Mouse (Mus musculus) ES-Bruce4 (cell line): Measurements from ENCODE around the gene Plcg1. TPM values are rescaled to one million over a fixed set of nuclear protein-coding genes. Genes with fewer than 3 reads are reported as not detected.

Experiments
- H3K27ac ChIP-seq: 2 replicates; pipeline ENCODE4 v1.5.1; 2012; ENCODE audit warnings: low read length, inconsistent platforms; ENCODE audit not compliant: insufficient read depth
- H3K27me3 ChIP-seq: 2 replicates; pipeline ENCODE4 v1.6.1; 2012; ENCODE audit warnings: mild to moderate bottlenecking, low read length, inconsistent platforms; ENCODE audit not compliant: control insufficient read depth, poor library complexity, insufficient read depth, severe bottlenecking
- H3K36me3 ChIP-seq: 2 replicates; pipeline ENCODE4 v1.6.1; 2012; ENCODE audit warnings: inconsistent platforms, mild to moderate bottlenecking, low read length, moderate library complexity; ENCODE audit not compliant: control insufficient read depth, poor library complexity, insufficient read depth, severe bottlenecking
- H3K4me1 ChIP-seq: one replicate; pipeline ENCODE4 v1.8.1; 2011; ENCODE audit warnings: low read length; ENCODE audit not compliant: control insufficient read depth, insufficient read depth
- H3K4me3 ChIP-seq: 2 replicates; pipeline ENCODE4 v1.5.1; 2011; ENCODE audit warnings: low read depth, mild to moderate bottlenecking, low read length
- H3K9ac ChIP-seq: 2 replicates; pipeline ENCODE4 v1.6.1; 2012; ENCODE audit warnings: low read depth, mild to moderate bottlenecking, inconsistent platforms; ENCODE audit not compliant: poor library complexity, severe bottlenecking
- H3K9me3 ChIP-seq: replicated peaks from 2 replicates; pipeline ENCODE4 v1.6.1; 2012; ENCODE audit warnings: mild to moderate bottlenecking, low read length, inconsistent platforms; ENCODE audit not compliant: control insufficient read depth, poor library complexity, insufficient read depth, severe bottlenecking
- CTCF ChIP-seq: IDR thresholded peaks from one replicate; pipeline ENCODE4 v1.8.1; 2011; ENCODE audit warnings: low read depth, low read length
- EP300 ChIP-seq: IDR thresholded peaks from 2 replicates; pipeline ENCODE4 v1.6.1; 2011; ENCODE audit warnings: low read depth, low read length; ENCODE audit not compliant: insufficient read depth
- POLR2A ChIP-seq: IDR thresholded peaks from one replicate; pipeline ENCODE4 v1.8.1; 2011; ENCODE audit warnings: low read length; ENCODE audit not compliant: insufficient read depth
- polyA plus RNA-seq: library from polyadenylated mRNA; stranded (reverse); fragments of >200 nt; gene quantifications from 2 replicates; pipeline ENCODE4 v1.2.4, GENCODE M21; 2011; ENCODE audit warnings: low read depth; ENCODE audit not compliant: missing spikeins, insufficient read depth, insufficient read length

Plcg1 gene
- polyA plus RNA-seq, 1 experiment: 76.8 TPM

DNA sequence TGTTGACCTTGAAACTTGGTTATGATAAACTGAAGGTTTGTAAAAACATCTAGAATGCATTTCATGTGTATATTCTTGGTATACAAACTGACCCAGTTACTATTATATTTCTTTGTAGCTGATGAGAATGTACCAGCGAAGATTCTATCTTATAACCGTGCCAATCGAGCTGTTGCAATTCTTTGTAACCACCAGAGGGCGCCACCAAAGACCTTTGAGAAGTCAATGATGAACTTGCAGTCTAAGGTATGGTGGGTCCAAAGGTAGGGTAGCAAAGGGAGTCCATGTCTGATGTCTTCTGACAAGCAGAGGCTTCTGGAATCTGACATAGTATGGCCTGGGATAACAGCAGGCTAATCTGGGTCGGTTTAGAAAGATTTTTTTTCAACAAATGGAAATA lies 13.8 kb upstream of the Plcg1 start:
- H3K4me1 ChIP-seq: no peaks in the 10 kb centered on the region
- H3K27ac ChIP-seq: no peak overlapping the region
- H3K9me3 ChIP-seq: no peaks in the 10 kb centered on the region
- H3K36me3 ChIP-seq: peaks cover 64% of the 10 kb centered on the region
- H3K9ac ChIP-seq: no peak overlapping the region
- no peaks in the 10 kb centered on the region for H3K27me3 ChIP-seq
- TF ChIP-seq CTCF (peak; percentile 3), POLR2A (no peak), EP300 (no peak)
- H3K4me3 ChIP-seq: no peak overlapping the region

DNA sequence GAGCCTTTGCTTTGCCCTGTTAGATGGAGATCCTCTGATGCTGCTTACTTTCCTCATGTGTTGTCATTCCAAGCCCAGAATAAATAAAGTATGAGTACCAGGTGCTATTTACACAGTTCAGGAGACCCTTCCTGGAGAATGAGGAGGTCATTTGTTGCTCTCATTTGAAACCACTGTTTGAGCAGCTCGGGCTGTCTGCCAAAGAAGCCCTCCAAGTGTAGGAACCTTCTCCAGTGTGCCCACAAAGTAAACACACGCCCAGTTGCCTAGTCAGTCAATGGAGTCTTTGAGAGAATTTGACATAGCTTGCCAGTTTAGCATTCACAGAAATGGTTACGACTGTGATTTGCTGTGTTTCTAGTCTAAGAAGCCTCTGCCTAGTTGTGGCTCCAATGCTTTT lies 12.3 kb upstream of the Plcg1 start:
- Histone ChIP-seq H3K4me1 (no peaks in the 10 kb centered on the region), H3K9me3 (no peaks in the 10 kb centered on the region), H3K27ac (no peak overlapping the region), H3K4me3 (no peak overlapping the region), H3K9ac (no peak overlapping the region), H3K27me3 (no peaks in the 10 kb centered on the region), H3K36me3 (peaks cover 63% of the 10 kb centered on the region)
- TF ChIP-seq POLR2A (no peak), EP300 (no peak), CTCF (no peak)

DNA sequence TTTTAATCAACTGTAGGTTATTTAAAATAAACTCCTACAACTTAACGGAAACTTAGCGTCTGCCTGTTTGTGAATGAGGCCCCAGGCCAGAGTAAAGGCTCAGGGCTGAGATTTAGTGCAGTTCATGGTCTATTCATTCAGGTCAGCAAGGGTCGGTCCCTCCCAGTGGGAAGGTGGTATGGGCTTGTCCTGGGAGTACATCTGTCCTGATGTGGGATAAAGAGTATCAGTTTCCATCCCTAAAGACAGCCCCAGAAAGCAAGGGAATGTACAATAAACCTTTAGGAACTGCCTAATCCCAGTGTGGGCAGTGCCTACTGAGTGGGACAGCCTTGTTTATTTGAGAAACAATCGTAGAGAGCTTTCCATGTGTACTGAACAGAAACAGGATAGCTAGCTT lies 8.4 kb upstream of the Plcg1 start:
- TF ChIP-seq CTCF (no peak), POLR2A (no peak), EP300 (no peak)
- no peak overlapping the region for H3K4me3 ChIP-seq
- no peaks in the 10 kb centered on the region for H3K4me1 ChIP-seq
- H3K27ac ChIP-seq: no peak overlapping the region
- H3K36me3 ChIP-seq: peaks cover 36% of the 10 kb centered on the region
- no peaks in the 10 kb centered on the region for H3K27me3 ChIP-seq
- no peaks in the 10 kb centered on the region for H3K9me3 ChIP-seq
- H3K9ac ChIP-seq: no peak overlapping the region

DNA sequence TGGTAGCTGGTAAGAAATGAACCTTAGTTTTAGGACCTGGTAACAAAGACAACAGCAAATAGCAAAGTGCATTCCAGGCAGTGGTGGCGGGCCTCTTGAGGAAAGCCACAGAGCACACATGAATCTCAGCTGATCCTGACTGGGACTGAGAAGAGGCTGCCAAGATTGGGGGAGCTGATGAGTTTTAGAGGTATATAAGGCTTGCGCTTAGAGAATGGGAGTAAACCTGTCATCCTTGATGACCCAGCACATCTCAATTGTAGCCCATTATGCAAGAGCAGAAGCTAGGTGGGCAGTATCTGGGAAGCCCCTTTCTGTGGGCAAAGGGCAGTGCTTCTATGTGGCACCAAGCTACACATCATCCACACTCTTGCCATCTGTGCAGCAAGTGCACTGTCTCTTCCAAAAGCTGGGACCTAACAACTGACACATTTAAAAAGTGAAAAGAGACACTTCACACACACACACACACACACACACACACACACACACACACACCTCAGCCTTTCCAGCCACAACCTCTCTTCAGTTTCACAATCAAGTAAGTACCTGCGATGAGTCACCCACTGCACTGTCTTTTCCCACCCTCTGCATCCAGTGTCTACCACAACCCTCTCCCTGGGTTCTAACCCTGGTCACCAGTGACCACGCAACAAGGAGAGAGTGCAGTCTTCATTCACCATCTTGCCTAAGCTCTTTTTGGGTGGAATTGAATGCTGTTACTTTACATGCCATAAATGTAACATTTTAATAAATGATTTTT lies 7.3 kb upstream of the Plcg1 start:
- Histone ChIP-seq H3K4me1 (no peaks in the 10 kb centered on the region), H3K9me3 (no peaks in the 10 kb centered on the region), H3K27ac (no peak overlapping the region), H3K36me3 (peaks cover 29% of the 10 kb centered on the region), H3K27me3 (no peaks in the 10 kb centered on the region), H3K9ac (no peak overlapping the region), H3K4me3 (no peak overlapping the region)
- TF ChIP-seq POLR2A: no peak
- no peak for TF ChIP-seq CTCF
- TF ChIP-seq EP300: no peak

- H3K9ac ChIP-seq: no peak overlapping the region
- no peak overlapping the region for H3K4me3 ChIP-seq
- no peaks in the 10 kb centered on the region for H3K4me1 ChIP-seq
- H3K36me3 ChIP-seq: peaks cover 23% of the 10 kb centered on the region
- no peaks in the 10 kb centered on the region for H3K9me3 ChIP-seq
- no peak overlapping the region for H3K27ac ChIP-seq
- no peak for TF ChIP-seq CTCF
- TF ChIP-seq EP300: no peak
- no peak for TF ChIP-seq POLR2A
- H3K27me3 ChIP-seq: no peaks in the 10 kb centered on the region
Measured at GRCm38 (mm10) chr2:160724536-160724935, 6.6 kb upstream of the Plcg1 start.
